Mouse (Mus musculus): ENCODE measurements at regions not wholly inside any gene's neighbourhood (a gene's known extent, or its start where the extent isn't known, plus 50 kb on each side); places are given as distances from the start of the nearest gene placed in this dataset.

- Histone ChIP-seq H3K36me3 (ENCODE audit: control insufficient read depth, insufficient read depth) (no peaks in the 10 kb centered on the region), H3K4me1 (replicated peaks; ENCODE audit: control insufficient read depth, insufficient read depth, low read length) (peaks cover 5% of the 10 kb centered on the region; the same call in 1 of the 2 replicates), H3K27ac (ENCODE audit: low read length) (no peak overlapping the region), H3K9me3 (ENCODE audit: control insufficient read depth, low read length) (no peaks in the 10 kb centered on the region), H3K27me3 (replicated peaks; ENCODE audit: control insufficient read depth, insufficient read depth, low read length) (no peaks in the 10 kb centered on the region), H3K9ac (replicated peaks; ENCODE audit: low read depth, low read length) (no peak overlapping the region), H3K4me3 (replicated peaks; ENCODE audit: low read length) (no peak overlapping the region), H3K4me2 (ENCODE audit: low read length) (no peak overlapping the region)
- no peak for ATAC-seq
- WGBS = 77% methylated on average over 6 of the region's 6 CpGs
Observed at GRCm38 (mm10) chr7:117099041-117099440, 281.7 kb upstream of the Xylt1 start.

DNA sequence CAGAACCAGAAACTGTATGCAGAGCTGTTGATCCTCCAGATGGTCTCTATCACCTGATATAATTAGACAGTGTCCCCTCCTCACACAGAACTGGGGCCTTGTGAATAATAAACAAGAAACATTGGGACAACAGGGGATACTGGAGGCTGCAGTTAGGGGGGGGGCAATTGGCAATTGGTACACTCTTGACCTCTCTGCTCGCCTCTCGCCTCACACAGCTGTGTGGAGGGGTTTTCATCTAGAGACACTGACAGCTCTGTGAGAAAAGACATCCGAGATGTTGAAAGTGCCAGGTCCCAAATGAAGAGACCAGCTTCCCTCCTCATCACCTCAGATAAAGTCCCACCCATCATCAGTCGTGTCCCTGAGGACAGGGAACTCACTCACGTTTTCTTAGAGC, 277.7 kb upstream of the Xylt1 start:
- no peak for ATAC-seq
- Histone ChIP-seq H3K27ac (ENCODE audit: low read length) (no peak overlapping the region), H3K27me3 (replicated peaks; ENCODE audit: control insufficient read depth, insufficient read depth, low read length) (no peaks in the 10 kb centered on the region), H3K4me1 (replicated peaks; ENCODE audit: control insufficient read depth, insufficient read depth, low read length) (peaks cover 8% of the 10 kb centered on the region; the same call in 1 of the 2 replicates), H3K36me3 (ENCODE audit: control insufficient read depth, insufficient read depth) (no peaks in the 10 kb centered on the region), H3K9ac (replicated peaks; ENCODE audit: low read depth, low read length) (no peak overlapping the region), H3K4me2 (ENCODE audit: low read length) (no peak overlapping the region), H3K9me3 (ENCODE audit: control insufficient read depth, low read length) (no peaks in the 10 kb centered on the region), H3K4me3 (replicated peaks; ENCODE audit: low read length) (no peak overlapping the region)
- WGBS = 78% methylated on average over 5 of the region's 5 CpGs

DNA sequence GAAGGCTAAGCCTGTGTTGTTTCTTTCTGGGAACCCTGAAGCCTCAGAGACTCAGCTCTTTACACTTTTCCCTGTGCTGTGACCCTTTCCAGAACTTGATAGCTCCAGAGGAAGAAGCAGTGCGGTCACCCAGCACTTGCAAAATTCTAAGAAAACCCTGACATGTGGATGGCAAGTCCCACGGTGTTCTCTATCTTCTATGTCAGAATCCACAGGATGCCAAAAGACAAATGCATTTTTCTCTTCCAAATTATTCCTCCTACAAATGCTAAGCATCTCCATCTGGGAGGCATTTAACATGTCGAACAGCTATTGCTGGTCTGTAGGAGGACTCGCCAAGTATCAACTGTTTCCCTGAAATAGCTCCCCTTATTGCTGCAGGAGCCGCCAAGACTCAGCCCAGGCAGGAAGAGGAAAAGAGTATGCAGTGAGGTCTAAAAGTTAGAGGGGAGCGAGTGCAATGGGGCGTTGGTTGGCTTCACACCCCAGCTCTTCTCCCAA, 274.0 kb upstream of the Xylt1 start:
- Histone ChIP-seq H3K27me3 (replicated peaks; ENCODE audit: control insufficient read depth, insufficient read depth, low read length) (no peaks in the 10 kb centered on the region), H3K9ac (replicated peaks; ENCODE audit: low read depth, low read length) (no peak overlapping the region), H3K4me2 (ENCODE audit: low read length) (no peak overlapping the region), H3K4me1 (replicated peaks; ENCODE audit: control insufficient read depth, insufficient read depth, low read length) (peaks cover 8% of the 10 kb centered on the region; the same call in 1 of the 2 replicates), H3K4me3 (replicated peaks; ENCODE audit: low read length) (no peak overlapping the region), H3K9me3 (ENCODE audit: control insufficient read depth, low read length) (no peaks in the 10 kb centered on the region), H3K36me3 (ENCODE audit: control insufficient read depth, insufficient read depth) (no peaks in the 10 kb centered on the region), H3K27ac (ENCODE audit: low read length) (peak overlapping the region; percentile 53; the same call in 1 of the 2 replicates)
- WGBS = 84% methylated on average over 7 of the region's 7 CpGs
- no peak for ATAC-seq

- no peak overlapping the region for H3K27ac ChIP-seq (ENCODE audit: low read length)
- H3K4me2 ChIP-seq (ENCODE audit: low read length) = no peak overlapping the region
- 84% methylated on average over 3 of the region's 3 CpGs for WGBS
- H3K4me1 ChIP-seq (replicated peaks; ENCODE audit: control insufficient read depth, insufficient read depth, low read length) = peaks cover 3% of the 10 kb centered on the region; the same call in 1 of the 2 replicates
- no peak for ATAC-seq
- H3K9me3 ChIP-seq (ENCODE audit: control insufficient read depth, low read length) = no peaks in the 10 kb centered on the region
- H3K27me3 ChIP-seq (replicated peaks; ENCODE audit: control insufficient read depth, insufficient read depth, low read length) = no peaks in the 10 kb centered on the region
- H3K9ac ChIP-seq (replicated peaks; ENCODE audit: low read depth, low read length) = no peak overlapping the region
- no peaks in the 10 kb centered on the region for H3K36me3 ChIP-seq (ENCODE audit: control insufficient read depth, insufficient read depth)
- H3K4me3 ChIP-seq (replicated peaks; ENCODE audit: low read length) = no peak overlapping the region
Observed at GRCm38 (mm10) chr7:117108391-117108790, 272.4 kb upstream of the Xylt1 start.

DNA sequence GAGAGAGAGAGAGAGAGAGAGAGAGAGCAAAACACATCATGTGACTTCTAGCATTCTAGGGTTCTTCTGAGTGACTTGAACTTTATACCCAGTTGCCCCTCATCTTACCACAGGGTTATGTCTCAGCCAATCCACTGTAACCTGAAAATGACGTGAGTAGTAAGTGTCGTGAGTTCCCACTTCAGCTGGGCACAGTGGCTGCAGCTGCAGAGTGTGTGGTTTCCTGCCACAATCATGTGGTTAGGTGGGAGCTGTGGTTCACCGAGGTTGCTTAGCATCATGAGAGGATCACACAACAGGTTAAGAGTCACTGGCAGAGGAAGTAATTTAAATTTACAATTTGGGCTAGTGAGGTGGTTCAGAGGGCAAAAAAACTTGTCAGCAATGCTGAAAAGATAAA, 253.1 kb upstream of the Xylt1 start:
- no peak for ATAC-seq
- no peak overlapping the region for H3K4me2 ChIP-seq (ENCODE audit: low read length)
- H3K9me3 ChIP-seq (ENCODE audit: control insufficient read depth, low read length) = no peaks in the 10 kb centered on the region
- H3K9ac ChIP-seq (replicated peaks; ENCODE audit: low read depth, low read length) = no peak overlapping the region
- no peaks in the 10 kb centered on the region for H3K27me3 ChIP-seq (replicated peaks; ENCODE audit: control insufficient read depth, insufficient read depth, low read length)
- 77% methylated on average over 3 of the region's 3 CpGs for WGBS
- H3K4me1 ChIP-seq (replicated peaks; ENCODE audit: control insufficient read depth, insufficient read depth, low read length) = no peaks in the 10 kb centered on the region
- no peak overlapping the region for H3K4me3 ChIP-seq (replicated peaks; ENCODE audit: low read length)
- no peaks in the 10 kb centered on the region for H3K36me3 ChIP-seq (ENCODE audit: control insufficient read depth, insufficient read depth)
- H3K27ac ChIP-seq (ENCODE audit: low read length) = no peak overlapping the region

DNA sequence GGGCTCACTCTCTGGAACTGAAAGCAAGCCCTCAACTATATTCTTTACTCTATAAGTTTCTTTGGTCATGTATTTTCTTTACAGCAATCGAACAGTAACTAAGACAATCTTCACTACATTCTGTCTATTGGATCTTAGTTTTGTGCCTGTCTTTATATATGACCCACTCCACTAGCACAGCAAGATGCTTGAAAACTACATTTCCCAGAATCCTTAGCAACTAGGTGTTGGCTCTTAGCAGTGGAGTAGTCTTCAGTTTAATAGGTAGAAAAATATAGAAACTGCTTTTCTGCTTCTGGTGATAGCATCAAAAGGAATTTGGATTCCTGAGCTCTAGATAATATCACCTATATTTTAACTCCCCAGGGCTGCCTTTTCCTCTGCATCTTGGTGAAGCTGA, 245.9 kb upstream of the Xylt1 start:
- H3K9ac ChIP-seq (replicated peaks; ENCODE audit: low read depth, low read length) = no peak overlapping the region
- no peaks in the 10 kb centered on the region for H3K27me3 ChIP-seq (replicated peaks; ENCODE audit: control insufficient read depth, insufficient read depth, low read length)
- H3K4me2 ChIP-seq (ENCODE audit: low read length) = no peak overlapping the region
- ATAC-seq = no peak
- H3K9me3 ChIP-seq (ENCODE audit: control insufficient read depth, low read length) = no peaks in the 10 kb centered on the region
- no peaks in the 10 kb centered on the region for H3K36me3 ChIP-seq (ENCODE audit: control insufficient read depth, insufficient read depth)
- 97% methylated on average over 1 of the region's 1 CpGs for WGBS
- peaks cover 13% of the 10 kb centered on the region for H3K4me1 ChIP-seq (replicated peaks; ENCODE audit: control insufficient read depth, insufficient read depth, low read length)
- H3K4me3 ChIP-seq (replicated peaks; ENCODE audit: low read length) = no peak overlapping the region
- no peak overlapping the region for H3K27ac ChIP-seq (ENCODE audit: low read length)

GRCm38 (mm10) chr7:117138681-117139080, 242.1 kb upstream of the Xylt1 start:
- Histone ChIP-seq H3K9me3 (ENCODE audit: control insufficient read depth, low read length) (no peaks in the 10 kb centered on the region), H3K27ac (ENCODE audit: low read length) (peak overlapping the region; percentile 47; the same call in 1 of the 2 replicates), H3K27me3 (replicated peaks; ENCODE audit: control insufficient read depth, insufficient read depth, low read length) (no peaks in the 10 kb centered on the region), H3K9ac (replicated peaks; ENCODE audit: low read depth, low read length) (no peak overlapping the region), H3K4me1 (replicated peaks; ENCODE audit: control insufficient read depth, insufficient read depth, low read length) (peaks cover 20% of the 10 kb centered on the region), H3K4me2 (ENCODE audit: low read length) (no peak overlapping the region), H3K4me3 (replicated peaks; ENCODE audit: low read length) (no peak overlapping the region), H3K36me3 (ENCODE audit: control insufficient read depth, insufficient read depth) (no peaks in the 10 kb centered on the region)
- no peak for ATAC-seq
- WGBS = 70% methylated on average over 1 of the region's 1 CpGs

GRCm38 (mm10) chr7:117139245-117139970, 241.4 kb upstream of the Xylt1 start:
- Histone ChIP-seq H3K4me1 (replicated peaks; ENCODE audit: control insufficient read depth, insufficient read depth, low read length) (peaks cover 20% of the 10 kb centered on the region), H3K27me3 (replicated peaks; ENCODE audit: control insufficient read depth, insufficient read depth, low read length) (no peaks in the 10 kb centered on the region), H3K9me3 (ENCODE audit: control insufficient read depth, low read length) (no peaks in the 10 kb centered on the region), H3K36me3 (ENCODE audit: control insufficient read depth, insufficient read depth) (no peaks in the 10 kb centered on the region), H3K27ac (ENCODE audit: low read length) (peak overlapping the region; percentile 47), H3K4me3 (replicated peaks; ENCODE audit: low read length) (no peak overlapping the region), H3K9ac (replicated peaks; ENCODE audit: low read depth, low read length) (no peak overlapping the region), H3K4me2 (ENCODE audit: low read length) (no peak overlapping the region)
- peak; percentile 94 for ATAC-seq
- WGBS = 1% methylated on average over 5 of the region's 5 CpGs

- H3K27me3 ChIP-seq (replicated peaks; ENCODE audit: control insufficient read depth, insufficient read depth, low read length) = no peaks in the 10 kb centered on the region
- peaks cover 20% of the 10 kb centered on the region for H3K4me1 ChIP-seq (replicated peaks; ENCODE audit: control insufficient read depth, insufficient read depth, low read length)
- 4% methylated on average over 1 of the region's 1 CpGs for WGBS
- H3K4me3 ChIP-seq (replicated peaks; ENCODE audit: low read length) = no peak overlapping the region
- no peak overlapping the region for H3K9ac ChIP-seq (replicated peaks; ENCODE audit: low read depth, low read length)
- H3K27ac ChIP-seq (ENCODE audit: low read length) = no peak overlapping the region
- ATAC-seq = peak; percentile 18; the same call in 1 of the 2 replicates
- no peaks in the 10 kb centered on the region for H3K9me3 ChIP-seq (ENCODE audit: control insufficient read depth, low read length)
- no peak overlapping the region for H3K4me2 ChIP-seq (ENCODE audit: low read length)
- no peaks in the 10 kb centered on the region for H3K36me3 ChIP-seq (ENCODE audit: control insufficient read depth, insufficient read depth)
Observed at GRCm38 (mm10) chr7:117139971-117140247, 240.9 kb upstream of the Xylt1 start.
